Mouse (Mus musculus) naive thymus-derived CD4-positive, alpha-beta T cell, adult 5 months (primary cell): Measurements from ENCODE around the gene Olfr231. TPM values are rescaled to one million over a fixed set of nuclear protein-coding genes. Genes with fewer than 3 reads are reported as not detected.

Source experiments
- polyA plus RNA-seq: library from polyadenylated mRNA; unstranded; fragments of 100-300 nt; shearing (Covaris generic); gene quantifications from one replicate; pipeline ENCODE4 v1.2.1, GENCODE M21; 2017

Olfr231 gene
- not detected for polyA plus RNA-seq

GRCm38 (mm10) chr1:174121062-174121461, at the start of gene Olfr231:
Olfr231 (minus strand) TSS chr1:174121162.

GRCm38 (mm10) chr1:174155333-174155732, 34.4 kb upstream of the Olfr231 start, which contains the start of gene Olfr420:
Olfr420 (plus strand) TSS chr1:174155633.

DNA sequence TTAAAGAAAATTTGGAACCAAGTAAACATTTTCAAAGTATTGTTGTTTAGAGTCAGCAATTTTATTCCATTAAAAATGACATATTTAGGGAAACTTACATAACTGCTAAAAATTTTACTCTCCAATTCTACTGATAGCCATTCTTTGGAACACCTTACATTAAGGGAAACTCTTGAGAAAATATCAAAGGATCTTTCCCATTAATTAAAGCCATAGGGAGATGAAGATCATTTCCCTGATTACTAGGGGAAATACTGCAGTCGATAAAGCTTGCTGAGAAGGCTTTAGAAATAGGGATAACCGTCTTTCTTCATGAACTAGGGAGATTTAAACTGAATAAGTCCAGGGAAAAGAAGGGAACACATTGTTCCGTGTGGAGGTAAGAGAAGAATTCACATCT, 10.3 kb upstream of the Olfr231 start, which contains the start of gene Olfr424:
TSS of gene Olfr424 (plus strand) at position 301 of the 400 bp plus-strand sequence.

GRCm38 (mm10) chr1:174096591-174096990, 24.4 kb downstream of the Olfr231 start, which contains the start of gene Olfr427:
Olfr427 (plus strand) TSS chr1:174096891.

GRCm38 (mm10) chr1:174084031-174084430, 36.9 kb downstream of the Olfr231 start, which contains the start of gene Olfr429:
Olfr429 (plus strand) TSS chr1:174084331.

GRCm38 (mm10) chr1:174066305-174066704, 54.7 kb downstream of the Olfr231 start, which contains the start of gene Olfr430:
Olfr430 (plus strand) TSS chr1:174066605.

Other genes starting within 250 kb of the Olfr231 start
- gene Ifi211, start 208.1 kb downstream of the Olfr231 start, polyA plus RNA-seq = 0.24 TPM
- gene Mndal, start 178.7 kb downstream of the Olfr231 start, polyA plus RNA-seq = 242 TPM
- 150 TPM for gene Ifi203, start 178.5 kb downstream of the Olfr231 start, polyA plus RNA-seq
- gene Ifi202b, start 138.4 kb downstream of the Olfr231 start, polyA plus RNA-seq = not detected
- gene Ifi205, start 89.4 kb downstream of the Olfr231 start, polyA plus RNA-seq = not detected
- not detected for gene Olfr433, start 80.5 kb downstream of the Olfr231 start, polyA plus RNA-seq
- gene Olfr432, start 72.0 kb downstream of the Olfr231 start, polyA plus RNA-seq = 0.49 TPM
- gene Olfr430, start 54.6 kb downstream of the Olfr231 start, polyA plus RNA-seq = not detected
- not detected for gene Olfr429, start 36.8 kb downstream of the Olfr231 start, polyA plus RNA-seq
- not detected for gene Olfr427, start 24.3 kb downstream of the Olfr231 start, polyA plus RNA-seq
- not detected for gene Olfr424, start 10.4 kb upstream of the Olfr231 start, polyA plus RNA-seq
- not detected for gene Olfr420, start 34.5 kb upstream of the Olfr231 start, polyA plus RNA-seq
- gene Spta1, start 51.6 kb upstream of the Olfr231 start, polyA plus RNA-seq = 0.04 TPM
- not detected for gene Olfr419, start 130.9 kb upstream of the Olfr231 start, polyA plus RNA-seq
- not detected for gene Mptx1, start 209.4 kb upstream of the Olfr231 start, polyA plus RNA-seq
- gene Olfr417, start 244.0 kb upstream of the Olfr231 start, polyA plus RNA-seq = not detected